Mouse (Mus musculus) v-Abl transformed pro-B cells (cell line): Measurements from ENCODE around the gene Gm10974.

Source experiments
- in situ Hi-C, 2 experiments: fragments of 400-800 bp; cut with MboI; formaldehyde crosslinking; loops; one replicate each; pipeline ENCODE4 v1.15.1; 2025; ENCODE audit not compliant: unreplicated experiment in 2 of 2

Gm10974 gene

DNA sequence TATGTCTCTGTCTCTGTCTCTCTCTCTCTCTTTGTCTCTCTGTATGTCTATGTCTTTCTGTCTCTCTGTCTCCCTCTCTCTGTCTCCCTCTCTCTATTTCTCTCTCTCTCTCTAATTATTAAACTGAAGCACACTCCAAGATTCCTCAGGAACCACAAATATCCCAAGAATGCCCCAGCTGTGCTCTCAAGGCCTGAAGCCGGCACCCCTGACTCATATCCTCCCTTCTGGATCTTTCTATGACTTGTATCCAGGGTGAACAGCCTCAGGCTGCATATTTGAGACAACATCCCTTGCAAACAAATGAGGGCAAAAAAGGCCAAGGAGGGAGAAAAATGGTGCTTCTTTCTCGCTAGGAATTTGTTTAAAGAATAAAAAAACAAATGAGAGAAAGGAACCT is at the start of gene Gm10974:
Gene Gm10974 (plus strand): TSS at position 2 of the 400 bp plus-strand sequence.
- in situ Hi-C loops: no loop called here

DNA sequence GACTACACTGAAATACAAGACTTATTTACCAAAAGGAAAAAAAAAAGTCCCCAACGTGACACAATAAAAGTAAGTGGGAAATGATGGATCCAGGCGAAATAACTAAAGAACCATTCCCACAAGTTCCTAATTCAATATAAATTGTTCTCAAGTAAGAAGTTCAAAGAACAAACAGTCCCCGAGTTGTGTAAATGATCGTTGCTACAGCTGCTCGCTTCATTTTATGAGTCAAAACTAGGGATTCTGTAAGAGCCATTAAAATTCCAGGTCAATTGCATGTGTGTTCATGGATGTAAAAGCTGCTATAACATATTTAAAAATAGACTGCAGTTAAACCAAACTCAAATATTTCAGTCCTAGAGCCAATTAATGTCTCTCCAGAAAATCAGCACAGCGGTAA is 47.6 kb upstream of the Gm10974 start:
- in situ Hi-C loops: loop anchor here (5.0 to 25.0 kb wide), 4 partner anchors 64 to 1317 kb away; partner anchors contain the start of gene Lysmd4 (in 1 of the 2)

DNA sequence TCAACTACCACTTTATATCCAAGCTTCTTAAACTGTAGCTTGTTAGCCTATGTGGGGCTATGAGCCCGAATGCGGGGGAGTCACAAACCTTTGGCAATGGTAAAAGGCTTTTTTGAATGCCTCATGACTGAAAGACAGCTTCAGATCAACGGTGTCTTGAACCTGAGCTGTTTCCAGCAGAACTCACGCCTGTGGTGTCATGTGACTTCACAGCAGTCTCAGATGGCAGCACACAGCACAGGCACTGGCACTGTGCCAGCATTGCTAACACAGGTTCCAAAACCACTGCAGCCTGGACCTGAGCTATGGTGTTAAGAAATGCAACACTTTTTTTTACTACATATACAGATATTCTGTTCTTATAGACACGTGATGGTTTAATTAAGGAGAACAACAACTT is 44.7 kb upstream of the Gm10974 start:
- in situ Hi-C loops: loop anchor here (25.0 kb wide), 2 partner anchors 891 to 916 kb away; partner anchors contain the start of gene Lysmd4 (in 1 of the 2)

DNA sequence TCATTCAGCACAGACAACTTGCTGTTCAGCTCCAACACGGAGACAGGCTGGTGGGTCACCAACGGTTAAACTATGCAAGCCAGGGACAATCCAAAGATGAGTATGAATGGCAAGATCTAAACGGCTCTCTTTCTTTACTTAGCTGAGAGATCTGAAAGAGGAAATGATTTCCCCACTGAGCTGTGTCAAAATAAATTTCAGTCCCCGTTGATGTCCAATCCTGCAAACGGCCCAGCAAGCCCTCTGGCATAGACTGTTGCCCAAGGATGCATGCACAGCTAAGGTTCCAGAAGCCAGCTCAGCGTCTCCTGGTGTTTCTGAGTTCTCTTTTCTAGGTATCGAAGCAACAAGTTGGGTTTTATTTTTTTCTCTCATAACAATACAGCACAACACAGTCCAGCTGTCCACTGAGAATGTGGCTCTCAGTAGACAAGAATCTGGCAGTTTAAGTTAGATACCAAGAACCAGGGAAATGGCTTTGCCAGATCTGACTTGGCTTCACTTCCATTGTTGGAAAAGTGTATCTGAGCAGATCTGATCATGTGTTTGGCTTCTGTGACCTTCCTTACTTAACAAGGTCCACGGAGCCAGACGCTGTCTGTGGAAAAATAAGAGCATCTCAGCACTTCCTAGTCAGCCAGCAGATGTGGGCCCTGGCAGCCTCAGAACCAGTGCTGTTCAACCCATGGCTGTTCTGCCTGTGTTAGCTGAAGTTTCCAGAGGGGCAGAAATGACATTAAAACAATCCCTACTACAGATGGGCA is 42.3 kb upstream of the Gm10974 start:
- in situ Hi-C loops: loop anchor here (25.0 kb wide), 2 partner anchors 889 to 914 kb away; partner anchors contain the start of gene Lysmd4 (in 1 of the 2)

DNA sequence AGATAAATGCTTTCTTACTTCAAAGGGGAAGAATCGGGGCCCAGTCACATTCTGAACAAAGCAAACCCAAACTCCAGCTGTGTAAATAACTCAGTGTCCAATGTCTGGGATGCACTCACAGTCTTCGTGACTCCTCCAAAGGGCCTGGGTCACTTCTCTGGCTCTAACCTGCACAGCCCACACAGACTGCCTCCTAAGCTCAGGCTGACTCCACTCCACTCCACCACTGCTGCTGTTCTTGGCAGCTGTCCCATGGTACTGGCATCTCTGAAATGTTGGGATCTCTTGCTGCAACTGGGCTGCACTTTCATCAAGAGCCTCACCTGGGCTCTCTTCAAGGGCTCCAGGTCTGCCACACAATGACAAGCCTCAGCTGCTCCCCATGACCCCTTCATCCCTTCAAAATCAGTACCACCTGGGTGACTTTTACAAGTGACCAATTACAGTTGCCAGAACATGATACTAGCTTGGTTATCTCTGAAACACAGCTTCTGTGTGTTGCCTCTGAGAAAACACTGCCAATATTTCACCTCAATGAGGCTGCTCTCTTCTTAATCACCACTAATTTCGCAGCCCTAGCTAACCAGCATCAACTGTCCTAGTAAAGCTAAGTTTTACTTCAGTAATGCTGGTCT is 40.2 kb upstream of the Gm10974 start:
- in situ Hi-C loops: no loop called here

DNA sequence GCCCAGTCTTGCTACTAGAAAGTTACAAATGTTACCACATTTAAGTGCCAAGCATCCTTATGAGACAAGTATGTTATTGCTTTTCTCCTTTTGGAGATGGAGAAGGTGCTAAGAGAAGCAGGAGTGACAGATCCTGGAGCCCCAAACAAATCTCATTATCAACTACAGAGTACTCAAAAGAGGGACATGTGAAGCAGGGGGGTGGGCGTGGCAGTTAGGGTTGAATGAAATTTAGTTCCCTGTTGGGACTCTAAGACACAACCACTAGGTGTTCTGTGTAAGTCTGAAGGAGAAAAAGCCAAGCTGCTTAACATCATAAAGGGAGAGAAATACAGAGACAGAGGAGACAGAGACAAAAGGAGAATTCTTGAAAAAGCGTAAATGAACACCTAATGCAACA is 38.2 kb upstream of the Gm10974 start:
- in situ Hi-C loops: no loop called here

DNA sequence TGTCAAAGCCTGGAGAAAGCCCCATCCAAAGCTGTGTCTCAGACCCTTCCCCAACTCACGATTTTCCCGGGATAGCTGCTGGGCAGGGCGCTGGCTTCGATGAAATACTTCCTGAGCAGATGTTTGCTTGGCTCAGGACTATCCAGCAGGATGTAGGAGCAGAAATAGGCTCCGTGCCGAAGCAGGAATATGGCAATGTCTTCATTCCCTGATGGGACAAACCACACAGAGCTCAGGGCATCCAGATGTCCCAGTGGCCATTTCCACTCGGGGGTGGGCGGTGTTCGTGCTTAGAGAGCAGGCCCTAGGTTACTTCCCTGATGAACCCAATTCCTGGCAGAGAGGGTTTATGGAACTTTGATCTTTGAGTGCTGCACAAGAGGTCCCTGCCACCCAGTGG is 35.1 kb upstream of the Gm10974 start:
- in situ Hi-C loops: no loop called here

DNA sequence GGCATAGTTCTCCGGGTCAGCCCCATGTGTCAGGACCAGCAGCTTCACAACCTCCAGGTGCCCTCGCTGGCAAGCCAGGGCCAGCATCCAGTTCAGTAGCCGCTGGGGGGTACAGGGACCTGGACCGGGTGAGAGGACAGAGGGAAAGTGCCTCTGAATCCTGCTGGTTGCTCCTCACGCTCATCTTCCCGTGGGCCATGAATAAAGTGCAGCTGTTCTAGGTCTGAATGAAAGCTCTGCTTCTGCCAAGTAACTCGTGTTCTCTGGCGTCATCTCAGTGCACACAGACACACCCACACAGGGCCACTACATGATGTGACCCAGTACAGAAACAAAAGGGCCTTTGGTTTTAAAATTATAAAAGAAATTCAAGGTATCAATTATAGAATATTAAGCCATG is 33.4 kb upstream of the Gm10974 start:
- in situ Hi-C loops: no loop called here

DNA sequence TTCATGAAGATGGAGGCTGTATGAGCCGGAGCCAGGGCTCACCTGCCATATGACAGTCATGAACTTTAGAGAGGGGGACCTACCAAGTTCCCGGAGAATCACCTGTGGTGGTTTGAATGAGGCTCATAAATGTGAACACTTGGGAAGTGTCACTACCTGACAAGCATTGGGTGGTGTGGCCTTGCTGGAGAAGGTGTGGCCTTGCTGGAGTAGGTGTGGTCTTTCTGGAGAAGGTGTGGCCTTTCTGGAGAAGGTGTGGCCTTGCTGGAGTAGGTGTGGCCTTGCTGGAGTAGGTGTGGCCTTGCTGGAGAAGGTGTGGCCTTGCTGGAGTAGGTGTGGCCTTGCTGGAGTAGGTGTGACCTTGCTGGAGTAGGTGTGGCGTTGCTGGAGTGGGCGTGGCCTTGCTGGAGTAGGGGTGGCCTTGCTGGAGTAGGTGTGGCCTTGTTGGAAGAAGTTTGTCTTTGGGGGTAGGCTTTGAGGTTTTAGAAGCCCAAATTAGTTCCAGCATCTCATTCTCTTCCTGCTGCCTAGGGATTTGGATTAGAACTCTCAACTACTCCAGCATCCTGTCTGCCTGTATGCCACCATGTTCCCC is 31.7 kb upstream of the Gm10974 start:
- in situ Hi-C loops: no loop called here

DNA sequence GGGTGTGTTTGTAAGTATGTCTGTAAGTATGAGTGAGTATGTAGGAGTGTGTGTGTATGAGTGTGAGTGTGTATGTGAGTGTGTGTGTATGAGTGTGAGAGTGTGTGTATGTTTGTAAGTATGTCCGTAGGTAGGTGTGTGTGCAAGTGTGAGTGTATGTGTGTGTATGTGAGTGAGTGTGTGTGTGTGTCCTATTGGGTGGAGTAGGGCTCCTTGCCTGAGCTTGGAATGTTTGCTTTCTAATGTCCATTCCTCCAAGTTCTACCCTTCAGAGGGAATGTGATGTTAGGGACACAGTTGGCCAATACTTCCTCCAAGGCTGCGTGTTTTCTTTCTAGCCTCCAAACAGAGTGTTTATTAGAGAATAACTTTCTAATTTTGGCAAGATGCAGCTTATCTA is 28.8 kb upstream of the Gm10974 start:
- in situ Hi-C loops: no loop called here

DNA sequence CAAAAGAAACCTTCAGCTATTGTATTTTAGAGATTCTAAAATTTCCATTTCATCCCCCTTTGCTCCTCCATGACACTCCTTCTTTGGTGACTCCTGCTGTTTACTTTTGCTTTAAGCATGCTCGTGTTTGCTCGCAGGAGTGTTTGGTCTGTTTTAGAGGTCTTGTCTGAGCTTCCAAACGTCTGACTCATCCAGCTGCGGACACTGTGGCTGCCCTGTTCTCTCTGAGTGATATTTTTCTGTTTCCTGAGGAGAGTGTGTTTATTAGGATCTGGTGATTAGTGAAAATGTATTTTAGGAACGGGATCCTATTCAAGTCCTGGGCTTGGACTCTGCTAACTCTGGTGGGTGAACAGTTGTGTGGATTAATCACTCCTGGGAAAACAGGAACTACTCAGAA is 26.1 kb upstream of the Gm10974 start:
- in situ Hi-C loops: loop anchor here in 1 of 2 experiments (5.0 kb wide), 1 partner anchor 32 kb away; no protein-coding TSS in a partner anchor

DNA sequence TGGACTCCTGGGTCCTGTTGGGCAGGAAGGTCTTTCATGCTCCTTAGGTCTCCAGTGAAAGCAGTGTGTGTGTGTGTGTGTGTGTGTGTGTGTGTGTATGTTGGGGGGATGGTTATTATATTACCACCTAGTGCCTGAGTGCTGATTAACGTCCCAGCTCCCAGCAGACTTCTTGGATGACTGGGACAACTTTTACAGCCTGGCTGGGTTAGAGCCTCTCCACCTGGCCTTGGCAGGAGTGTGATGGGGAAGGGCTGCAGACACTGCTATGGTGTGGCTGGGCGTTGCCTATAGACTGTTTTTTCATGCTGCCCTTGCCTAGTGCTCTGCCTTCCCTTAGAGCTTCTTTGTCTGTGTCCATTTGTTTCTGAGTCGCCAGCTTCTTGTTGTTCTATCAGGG is 25.7 kb upstream of the Gm10974 start:
- in situ Hi-C loops: loop anchor here in 1 of 2 experiments (5.0 kb wide), 1 partner anchor 33 kb away; no protein-coding TSS in a partner anchor

DNA sequence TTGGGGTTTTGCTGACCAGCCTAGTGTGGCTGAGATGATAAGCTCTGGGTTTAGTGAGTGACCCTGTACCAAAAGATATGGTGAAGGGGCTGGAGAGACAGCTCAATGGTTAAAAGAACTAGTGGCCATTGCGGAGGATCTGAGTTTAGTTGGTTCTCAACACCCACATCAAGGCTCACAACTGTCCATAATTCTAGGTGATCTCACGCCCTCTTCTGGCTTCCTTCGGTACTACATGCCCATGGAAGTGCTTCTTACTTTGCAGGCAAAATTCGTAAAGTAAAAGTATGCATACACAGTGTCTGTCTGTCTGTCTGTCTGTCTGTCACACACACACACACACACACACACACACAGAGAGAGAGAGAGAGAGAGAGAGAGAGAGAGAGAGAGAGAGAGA is 23.4 kb upstream of the Gm10974 start:
- in situ Hi-C loops: loop anchor here in 1 of 2 experiments (5.0 kb wide), 1 partner anchor 35 kb away; no protein-coding TSS in a partner anchor

DNA sequence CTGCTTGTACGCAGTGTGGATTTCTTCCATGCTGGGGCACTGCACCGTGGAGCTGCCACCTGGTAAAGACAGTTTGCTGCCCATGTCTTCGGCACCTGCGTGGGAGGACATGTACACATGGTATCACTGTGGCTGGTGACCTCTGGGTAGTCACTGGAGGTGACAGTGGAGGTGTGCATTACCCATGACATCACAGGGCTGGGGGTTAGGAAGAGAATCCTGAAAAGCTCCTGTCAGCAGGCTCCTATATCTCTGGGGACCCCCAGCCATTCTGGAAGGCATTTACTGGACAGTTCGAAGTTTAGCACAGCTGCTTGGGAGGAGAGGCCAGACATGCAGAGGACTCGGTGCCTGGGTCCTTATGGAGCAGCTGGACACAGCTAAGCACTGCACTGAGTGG is 22.9 kb upstream of the Gm10974 start:
- in situ Hi-C loops: loop anchor here in 1 of 2 experiments (5.0 kb wide), 1 partner anchor 36 kb away; no protein-coding TSS in a partner anchor

DNA sequence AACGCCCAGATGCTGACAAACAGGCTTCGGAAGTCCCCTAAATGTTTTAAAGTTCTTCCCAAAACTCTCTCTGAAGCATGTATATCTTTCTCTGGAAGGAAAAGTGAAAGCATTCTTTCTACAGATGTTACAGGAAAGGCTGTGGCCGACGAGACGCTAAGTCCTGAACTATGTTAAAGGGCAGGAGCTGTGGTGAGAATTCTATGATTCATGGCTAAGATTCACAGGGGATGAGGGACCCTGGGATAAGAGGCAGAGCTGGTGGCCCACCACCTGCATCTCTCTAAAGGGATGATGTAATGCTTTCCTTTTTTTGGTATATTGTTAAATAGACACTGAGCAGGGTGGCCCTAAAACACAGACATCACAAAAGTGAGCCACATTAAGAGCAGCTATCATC is 22.4 kb upstream of the Gm10974 start:
- in situ Hi-C loops: loop anchor here in 1 of 2 experiments (5.0 kb wide), 1 partner anchor 36 kb away; no protein-coding TSS in a partner anchor

DNA sequence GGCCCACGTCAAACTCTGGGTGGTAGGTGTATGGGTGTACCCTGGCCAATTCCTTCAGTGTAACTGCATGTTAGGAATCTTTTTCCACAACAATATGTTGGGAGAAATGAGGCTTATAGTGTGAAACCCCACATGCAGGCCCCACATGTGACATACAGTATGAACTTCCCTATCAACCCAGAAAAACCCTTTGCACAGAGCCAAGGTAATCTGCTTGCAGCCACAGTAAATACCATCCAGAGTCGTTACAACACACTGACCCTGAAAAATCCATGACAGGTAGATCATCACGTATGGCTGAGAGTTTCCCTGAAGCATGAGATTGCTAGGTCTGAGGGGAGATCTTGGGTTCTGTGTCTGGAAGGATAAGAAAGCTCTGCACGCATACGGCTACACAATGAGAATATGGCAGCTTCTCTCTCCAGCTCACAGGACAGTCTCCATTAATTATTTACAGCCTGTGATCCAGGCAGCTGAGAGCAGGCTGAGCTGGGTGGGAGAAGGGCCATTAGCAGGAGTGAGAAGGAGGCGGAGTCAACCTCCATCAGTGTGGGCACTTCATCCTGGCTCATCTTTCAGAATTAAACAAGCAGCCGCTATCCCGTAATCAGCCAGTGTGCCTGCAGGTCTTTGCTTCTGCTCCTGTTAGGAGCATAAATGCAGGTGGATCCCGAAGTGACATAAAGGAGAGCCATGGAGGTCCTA is 18.6 kb upstream of the Gm10974 start:
- in situ Hi-C loops: loop anchor here in 1 of 2 experiments (5.0 kb wide), 1 partner anchor 35 kb away; no protein-coding TSS in a partner anchor

DNA sequence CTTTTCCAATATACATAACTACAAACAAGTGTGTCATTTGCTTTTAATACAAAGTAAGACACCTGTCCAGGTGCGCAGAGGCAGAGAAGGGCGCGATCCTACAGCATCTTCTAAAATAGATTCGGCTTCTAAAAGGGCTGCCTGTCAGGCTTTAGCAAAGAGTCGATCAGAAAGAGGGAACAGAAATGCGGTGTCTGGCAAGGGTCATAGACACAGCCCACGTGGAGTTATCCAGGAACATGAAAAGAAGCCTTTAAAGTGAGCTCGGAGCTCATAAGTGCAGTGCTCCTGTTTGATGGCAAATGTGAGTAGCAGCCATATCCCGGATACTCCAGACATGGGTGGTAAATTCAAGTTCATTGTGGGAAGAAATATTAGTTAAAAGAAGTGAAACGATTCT is 17.1 kb upstream of the Gm10974 start:
- in situ Hi-C loops: loop anchor here in 1 of 2 experiments (5.0 kb wide), 1 partner anchor 36 kb away; no protein-coding TSS in a partner anchor

DNA sequence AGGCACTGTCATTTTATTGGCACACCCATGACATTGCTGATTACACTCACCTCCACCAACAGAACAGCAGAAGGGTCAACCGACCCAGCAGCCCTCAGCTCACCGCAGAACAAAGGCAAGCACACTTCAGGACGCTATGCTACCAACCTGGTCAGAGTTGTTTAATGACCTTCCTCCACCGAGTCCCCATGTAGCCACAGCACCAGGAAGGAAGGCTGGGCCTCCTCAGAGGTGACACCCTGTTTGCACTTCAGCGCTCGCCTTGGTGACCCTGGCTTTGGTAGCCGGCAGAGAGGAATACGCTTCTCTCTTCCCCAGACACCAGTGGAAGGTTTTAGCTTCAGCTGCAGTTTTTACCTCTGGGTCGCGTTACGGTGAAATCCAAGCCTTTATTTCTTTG is 16.0 kb upstream of the Gm10974 start:
- in situ Hi-C loops: loop anchor here in 1 of 2 experiments (5.0 kb wide), 1 partner anchor 37 kb away; no protein-coding TSS in a partner anchor

DNA sequence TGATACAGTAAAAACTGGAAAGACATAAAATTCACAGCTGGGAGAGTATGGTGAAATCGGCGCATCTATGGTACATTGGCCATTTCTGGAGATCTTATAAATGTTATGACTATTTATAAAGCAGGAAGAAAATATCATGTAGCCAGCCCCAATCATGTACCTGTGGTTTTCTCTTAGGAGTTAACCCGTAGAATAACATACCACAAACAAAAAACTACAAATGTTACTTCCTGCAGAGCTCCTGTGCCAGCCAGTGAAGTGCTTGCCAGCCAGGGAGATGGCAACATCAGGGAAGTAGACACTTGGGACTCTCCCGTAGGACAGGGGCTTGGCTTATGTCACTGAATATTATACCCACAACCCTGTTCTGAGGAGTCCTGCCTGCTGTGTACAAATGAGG is 14.6 kb upstream of the Gm10974 start:
- in situ Hi-C loops: no loop called here

DNA sequence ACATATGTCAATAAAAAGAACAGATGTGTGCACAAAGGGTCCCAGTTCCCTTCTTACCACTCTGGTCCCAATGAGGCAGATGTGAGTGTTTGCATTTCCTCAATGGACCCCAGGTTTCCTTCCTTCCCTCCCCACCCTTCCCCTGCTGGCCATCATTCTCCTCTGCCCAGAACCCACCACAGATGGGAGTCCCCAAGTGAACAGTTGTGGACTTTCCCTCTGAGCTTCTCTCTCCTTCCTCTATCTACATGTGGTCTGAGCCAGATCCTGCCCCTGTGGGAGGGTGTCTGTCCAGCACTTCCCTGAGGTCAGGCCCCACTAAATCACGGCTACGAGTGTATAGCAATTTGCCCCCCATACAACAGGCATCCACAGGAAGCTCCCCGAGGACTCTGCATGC is 10.8 kb upstream of the Gm10974 start:
- in situ Hi-C loops: no loop called here
